Mouse (Mus musculus) hematopoietic stem cell, adult 5-6 weeks (primary cell): ENCODE measurements around the gene Gstm5. TPM values are rescaled to one million over a fixed set of nuclear protein-coding genes. Genes with fewer than 3 reads are reported as not detected.
"Not testable (repeated sequence)": the region's sequence is repeated elsewhere in the genome, so short reads cannot be mapped to it uniquely, and the experiment has no call there.

Source experiments
- ATAC-seq, 2 experiments: fragments of 125-278 bp in 1 of 2; replicated peaks in 1 of 2; 2 replicates each; pipeline ENCODE4 v1.8.0; 2016 to 2017; ENCODE audit warnings: inconsistent platforms in 2 of 2, mild to moderate bottlenecking in 2 of 2, moderate number of reproducible peaks in 2 of 2, low read depth in 1 of 2, moderate TSS enrichment in 1 of 2; ENCODE audit not compliant: low FRiP score in 2 of 2, poor library complexity in 2 of 2, severe bottlenecking in 2 of 2, insufficient read depth in 1 of 2, low TSS enrichment in 1 of 2
- total RNA-seq: library from RNA; stranded (forward); fragments of 172-1452, 232-1000 nt; gene quantifications from 2 replicates; pipeline ENCODE4 v1.2.3, GENCODE M21; 2017

The Gstm5 gene
- total RNA-seq, 1 experiment from 2014 or later, result 34.2 TPM

- ATAC-seq, result peak; percentile 82 to 89
Measured at GRCm38 (mm10) chr3:107867086-107867485, 28.5 kb upstream of the Gstm5 start.

DNA sequence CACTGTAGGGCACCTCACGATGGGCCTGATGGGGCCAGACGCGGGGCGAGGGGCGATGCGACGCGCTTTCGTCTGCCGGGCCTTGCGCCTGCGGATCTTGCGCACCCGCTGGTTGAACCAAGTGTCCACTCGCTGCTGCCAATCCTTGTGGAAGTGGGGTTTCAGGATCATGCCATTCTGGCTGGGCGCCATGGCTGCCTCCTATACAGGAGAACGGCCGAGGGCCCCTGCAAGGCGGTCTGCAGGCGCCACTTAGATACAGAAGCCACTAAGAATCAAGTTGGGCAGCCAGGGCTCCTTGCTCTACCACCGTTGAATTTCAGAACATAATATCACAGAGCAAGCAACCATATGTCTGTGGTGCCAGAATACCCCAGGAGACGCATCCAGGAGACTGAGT is 27.2 kb upstream of the Gstm5 start:
- no peak for ATAC-seq

- no peak for ATAC-seq
Measured at GRCm38 (mm10) chr3:107869097-107869496, 26.5 kb upstream of the Gstm5 start.

DNA sequence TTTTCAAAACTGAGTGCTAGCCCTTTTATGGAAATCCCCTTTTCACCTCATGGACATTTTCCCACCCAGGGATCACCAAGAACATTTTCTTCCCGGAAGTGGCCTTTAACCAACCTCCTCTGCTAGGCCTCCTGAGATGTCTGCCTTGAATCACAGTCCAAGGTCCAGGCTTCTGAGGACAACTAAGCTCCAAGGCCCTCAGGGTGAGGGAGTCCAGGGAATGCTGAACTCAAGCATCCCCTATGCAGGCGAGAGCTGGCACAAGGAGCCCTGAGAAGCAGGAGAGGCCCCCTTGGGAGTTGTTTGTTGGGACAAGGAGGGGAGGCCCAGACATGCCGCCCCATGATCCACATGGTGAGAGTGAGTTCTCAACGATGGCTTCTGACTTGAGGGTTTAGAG is 25.7 kb upstream of the Gstm5 start:
- no peak for ATAC-seq

DNA sequence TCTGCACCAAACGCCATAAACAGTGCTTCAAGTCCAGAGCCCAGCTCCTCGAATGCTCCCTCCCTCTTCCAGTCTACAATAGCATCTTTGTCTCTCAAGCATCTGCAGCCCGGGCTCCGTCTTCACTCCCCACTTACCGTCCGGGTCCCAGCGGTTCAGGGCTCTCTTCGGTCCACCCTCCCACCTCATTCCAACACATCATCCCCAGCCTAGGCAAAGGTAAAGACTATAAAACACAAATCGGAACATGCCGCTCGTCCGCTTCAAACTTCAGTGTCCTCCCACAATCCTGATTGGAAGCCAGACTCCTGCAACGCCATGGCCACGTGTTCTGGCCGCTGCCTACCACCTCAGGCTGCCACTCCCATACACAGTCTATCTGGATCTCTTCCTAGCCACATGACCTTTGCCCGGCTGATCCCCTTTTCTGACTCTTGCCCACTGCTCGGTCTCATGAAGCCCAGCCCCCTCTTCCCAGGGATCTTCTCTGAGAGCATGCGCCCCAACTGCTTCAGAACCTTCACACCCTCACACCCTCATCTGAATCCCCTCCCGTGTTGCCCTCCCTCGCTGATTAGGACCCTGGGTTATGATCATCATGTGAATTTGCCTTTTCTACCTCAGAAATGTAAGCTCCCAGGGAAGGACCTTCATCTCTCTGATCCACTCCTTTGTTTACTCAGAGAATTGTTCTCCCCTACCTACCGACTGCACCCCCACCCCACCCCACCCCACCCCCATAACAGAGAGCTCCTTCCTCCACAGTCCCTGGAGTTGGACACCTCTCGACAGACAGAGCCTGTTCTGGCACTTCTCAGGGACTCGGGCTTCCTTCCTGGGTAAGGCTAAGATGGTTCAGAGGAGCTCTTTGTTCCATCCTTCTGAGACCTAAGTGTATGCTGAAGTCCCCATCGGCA is 22.0 kb upstream of the Gstm5 start:
- no peak for ATAC-seq

- no peak for ATAC-seq
Measured at GRCm38 (mm10) chr3:107875231-107875630, 20.4 kb upstream of the Gstm5 start.

GRCm38 (mm10) chr3:107877005-107877404 is 18.6 kb upstream of the Gstm5 start, which contains the start of gene Eps8l3:
TSS of gene Eps8l3 (plus strand) at chr3:107877229.
- ATAC-seq, result no peak

- ATAC-seq, result no peak
Measured at GRCm38 (mm10) chr3:107877747-107878736, 17.6 kb upstream of the Gstm5 start.

DNA sequence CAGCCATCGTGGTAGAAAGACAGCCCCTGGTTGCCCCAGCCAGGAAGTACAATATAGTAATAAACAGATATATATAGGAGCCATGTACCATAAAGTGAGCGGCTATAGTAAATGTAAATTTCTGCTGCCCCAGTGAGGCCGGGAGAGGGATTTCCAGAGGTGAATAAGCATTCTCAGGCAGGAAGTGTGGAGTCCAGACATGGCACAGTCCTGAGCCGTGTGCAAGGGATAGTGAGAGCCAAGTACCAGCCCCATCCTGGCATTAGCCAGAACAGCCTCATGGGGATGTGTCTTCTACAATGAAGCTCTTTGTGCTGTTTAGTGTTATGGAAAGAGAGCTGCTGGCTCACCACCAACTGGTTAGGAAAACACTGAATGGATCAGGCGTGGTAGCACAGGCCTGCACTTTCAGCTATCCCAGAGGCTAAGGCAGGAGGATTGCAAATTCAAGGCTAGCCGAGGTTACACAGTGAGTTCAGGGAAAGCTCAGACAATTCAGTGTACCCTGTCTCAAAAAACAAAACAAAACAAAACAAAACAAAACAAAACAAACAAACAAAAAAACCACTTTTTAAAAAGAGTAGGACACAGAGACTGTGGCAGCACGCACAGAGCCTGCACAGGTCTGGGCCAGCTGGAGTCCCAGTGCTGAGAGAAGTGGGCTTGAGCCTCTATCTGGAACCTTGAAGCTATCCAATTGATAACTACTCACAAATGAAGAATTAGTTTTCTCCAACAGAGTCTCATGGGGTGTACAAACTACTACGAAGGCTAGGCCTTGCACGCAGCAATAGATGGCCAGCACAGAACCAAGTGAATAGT is 7.7 kb upstream of the Gstm5 start:
- no peak for ATAC-seq

GRCm38 (mm10) chr3:107889236-107889635 is 6.4 kb upstream of the Gstm5 start:
- ATAC-seq, result not testable (repeated sequence)

- no peak for ATAC-seq
Measured at GRCm38 (mm10) chr3:107895194-107895719, 364 bp upstream of the Gstm5 start.

- ATAC-seq, result no peak
Measured at GRCm38 (mm10) chr3:107898691-107899090, 3.1 kb downstream of the Gstm5 start.

- no peak for ATAC-seq
Measured at GRCm38 (mm10) chr3:107900955-107901673, 5.5 kb downstream of the Gstm5 start.

- ATAC-seq, result no peak
Measured at GRCm38 (mm10) chr3:107905942-107906341, 10.3 kb downstream of the Gstm5 start.

DNA sequence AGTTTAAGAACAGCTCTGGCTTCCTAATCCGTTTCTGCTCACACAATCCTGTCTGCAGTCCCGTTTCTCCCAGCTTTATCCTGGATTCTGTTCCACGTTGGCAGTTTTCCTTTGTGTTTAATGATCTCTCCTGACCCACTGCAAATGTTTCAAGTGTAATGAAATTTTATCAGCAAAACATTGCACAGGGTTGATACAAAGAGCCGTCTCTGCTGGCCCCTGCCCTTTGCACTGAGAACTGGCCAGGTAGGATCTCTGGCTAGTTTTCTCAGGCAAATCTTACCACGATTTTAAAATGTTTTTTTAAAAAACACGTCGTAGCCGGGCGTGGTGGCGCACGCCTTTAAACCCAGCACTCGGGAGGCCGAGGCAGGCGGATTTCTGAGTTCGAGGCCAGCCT is 21.1 kb downstream of the Gstm5 start:
- no peak for ATAC-seq

DNA sequence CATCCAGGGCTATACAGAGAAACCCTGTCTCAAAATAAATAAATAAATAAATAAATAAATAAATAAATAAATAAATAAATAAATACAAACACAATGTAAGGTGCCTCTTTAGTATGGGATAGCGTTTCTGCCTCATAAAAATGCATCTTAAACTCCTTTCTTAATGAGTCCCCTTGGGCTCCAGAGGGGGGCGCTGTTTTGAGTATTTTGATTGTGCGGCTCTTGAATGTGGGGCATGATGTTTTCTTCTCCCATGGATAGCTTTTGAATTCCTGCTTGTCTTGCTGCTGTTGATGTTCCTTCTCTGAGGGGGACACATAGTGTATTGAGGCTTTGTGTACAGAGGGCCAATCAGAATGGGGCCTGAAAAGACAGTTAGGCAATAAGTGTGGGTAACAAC is 21.5 kb downstream of the Gstm5 start:
- ATAC-seq, result no peak
